Mouse (Mus musculus) liver, embryonic 14.5 days (tissue): ENCODE measurements around the gene Smim5.

Experiments
- CTCF ChIP-seq: IDR thresholded peaks from 2 replicates; pipeline ENCODE4 v1.5.1; 2016; ENCODE audit warnings: antibody characterized with exemption, low read depth, control low read depth
- EP300 ChIP-seq: IDR thresholded peaks from 2 replicates; pipeline ENCODE4 v1.6.1; 2016; ENCODE audit warnings: antibody characterized with exemption, low read depth

DNA sequence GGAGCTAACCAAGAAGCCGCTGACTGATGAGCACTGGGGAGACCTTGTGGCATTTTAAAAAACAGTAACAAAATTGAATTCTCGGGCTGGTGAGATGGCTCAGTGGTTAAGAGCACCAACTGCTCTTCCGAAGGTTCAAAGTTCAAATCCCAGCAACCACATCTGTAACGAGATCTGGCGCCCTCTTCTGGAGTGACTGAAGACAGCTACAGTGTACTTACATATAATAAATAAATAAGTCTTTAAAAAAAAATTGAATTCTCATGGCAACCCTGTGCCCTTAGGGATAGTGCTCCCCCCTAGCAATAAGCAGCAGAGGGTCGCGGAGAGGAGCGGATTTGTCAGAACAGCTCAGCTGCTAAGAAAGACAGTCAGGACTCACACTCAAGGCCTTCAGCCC, 35.9 kb upstream of the Smim5 start:
- TF ChIP-seq CTCF: peak; percentile 46; the same call in 1 of the 2 replicates
- no peak for TF ChIP-seq EP300
